Mouse (Mus musculus): ENCODE measurements around the gene Nf1. TPM values are rescaled to one million over a fixed set of nuclear protein-coding genes. Genes with fewer than 3 reads are reported as not detected.

Gene Nf1
- polyA plus RNA-seq, 1 experiment from 2014 or later: 19.6 TPM

DNA sequence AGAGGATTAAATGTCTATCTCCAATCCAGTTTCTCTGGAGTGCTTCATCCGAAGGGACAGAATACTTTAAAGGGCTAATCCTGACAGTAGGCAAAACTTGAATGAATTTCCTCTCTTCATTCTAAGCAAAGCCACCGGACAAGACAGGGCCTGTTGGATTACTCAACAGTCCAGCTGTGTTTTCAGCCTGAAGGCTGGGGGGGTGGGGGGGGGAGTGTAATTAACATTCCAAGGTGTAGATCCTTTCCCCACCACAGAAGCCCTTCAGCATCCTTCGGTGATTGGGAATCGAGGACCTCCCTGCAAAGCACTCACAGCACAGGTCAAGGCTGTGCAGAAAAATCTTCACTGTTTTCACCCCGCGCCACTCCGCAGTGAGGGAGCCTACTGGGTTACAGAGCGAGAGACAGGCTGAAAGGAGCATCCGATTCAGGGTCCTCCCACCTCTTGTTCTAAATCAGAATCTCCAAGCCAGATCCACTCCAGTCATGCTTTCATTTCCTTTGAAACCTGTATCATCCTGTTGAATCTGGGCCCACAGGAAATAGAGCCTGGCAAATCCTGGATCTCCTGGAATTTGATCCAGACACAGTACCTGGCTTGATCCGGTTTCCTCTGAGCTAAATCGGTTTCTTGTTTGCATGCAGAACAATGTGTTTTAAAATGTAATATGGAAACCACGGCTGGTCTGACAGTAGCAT is 15.4 kb upstream of the Nf1 start:
- H3K27ac ChIP-seq (ENCODE audit: low read depth, low read length): no peak overlapping the region
- H3K27me3 ChIP-seq (ENCODE audit: control insufficient read depth, insufficient read depth, low read length): no peaks in the 10 kb centered on the region
- H3K9ac ChIP-seq (replicated peaks; ENCODE audit: low read depth, low read length): no peak overlapping the region
- H3K36me3 ChIP-seq (ENCODE audit: control insufficient read depth, insufficient read depth, low read length): no peaks in the 10 kb centered on the region
- no peak for ATAC-seq (ENCODE audit: low read depth)
- no peaks in the 10 kb centered on the region for H3K4me1 ChIP-seq (ENCODE audit: control insufficient read depth, insufficient read depth, low read length)
- H3K9me3 ChIP-seq (ENCODE audit: control insufficient read depth, low read length): no peaks in the 10 kb centered on the region
- no peak overlapping the region for H3K4me3 ChIP-seq (ENCODE audit: low read depth, low read length)
- H3K4me2 ChIP-seq (ENCODE audit: low read depth, low read length): no peak overlapping the region
- WGBS: 71% methylated on average over 12 of the region's 12 CpGs

DNA sequence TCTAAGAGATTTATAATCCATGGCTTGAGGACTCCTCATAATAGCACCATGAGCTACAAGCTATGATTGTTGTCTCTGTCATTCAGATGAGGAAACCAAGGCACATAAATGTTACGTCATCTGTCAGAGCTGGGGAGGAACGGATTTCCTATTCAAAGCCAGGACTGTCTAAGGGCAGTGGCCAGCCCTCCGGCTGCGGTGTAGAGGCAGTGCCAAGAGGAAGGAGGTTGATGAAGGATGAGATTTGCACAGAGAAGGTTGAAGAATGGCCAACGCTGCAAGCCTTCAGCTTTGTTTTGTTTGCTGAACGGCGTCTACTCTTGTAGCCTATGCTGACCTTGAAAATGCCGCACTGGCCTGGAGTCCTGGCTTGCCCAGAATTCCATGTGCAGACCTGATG is 13.8 kb upstream of the Nf1 start:
- no peak for ATAC-seq (ENCODE audit: low read depth)
- Histone ChIP-seq H3K9ac (replicated peaks; ENCODE audit: low read depth, low read length) (no peak overlapping the region), H3K36me3 (ENCODE audit: control insufficient read depth, insufficient read depth, low read length) (no peaks in the 10 kb centered on the region), H3K9me3 (ENCODE audit: control insufficient read depth, low read length) (no peaks in the 10 kb centered on the region), H3K4me2 (ENCODE audit: low read depth, low read length) (no peak overlapping the region), H3K27me3 (ENCODE audit: control insufficient read depth, insufficient read depth, low read length) (no peaks in the 10 kb centered on the region), H3K4me3 (ENCODE audit: low read depth, low read length) (no peak overlapping the region), H3K27ac (ENCODE audit: low read depth, low read length) (no peak overlapping the region), H3K4me1 (ENCODE audit: control insufficient read depth, insufficient read depth, low read length) (no peaks in the 10 kb centered on the region)
- 91% methylated on average over 8 of the region's 8 CpGs for WGBS

DNA sequence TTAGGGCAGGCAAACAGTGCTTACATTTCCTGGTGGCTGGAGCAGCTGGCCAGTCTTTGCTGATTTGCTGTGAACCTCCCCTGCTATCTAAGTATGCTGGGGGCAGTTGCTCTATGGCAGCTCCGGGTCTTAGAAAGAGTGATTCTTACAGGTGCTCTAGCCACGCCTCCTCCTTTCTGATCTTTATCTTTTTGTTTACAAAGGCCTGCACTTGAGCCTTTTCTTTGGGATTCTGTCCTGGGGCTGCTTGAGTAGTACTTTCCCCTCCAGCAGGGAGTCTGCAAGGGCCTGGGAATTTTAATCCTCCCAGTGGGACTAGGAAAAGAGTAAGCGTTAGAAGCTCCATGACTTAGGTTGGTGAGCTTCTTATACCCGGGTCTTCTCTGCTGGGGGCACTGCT is 12.4 kb upstream of the Nf1 start:
- no peak for ATAC-seq (ENCODE audit: low read depth)
- Histone ChIP-seq H3K4me1 (ENCODE audit: control insufficient read depth, insufficient read depth, low read length) (no peaks in the 10 kb centered on the region), H3K27ac (ENCODE audit: low read depth, low read length) (no peak overlapping the region), H3K9ac (replicated peaks; ENCODE audit: low read depth, low read length) (no peak overlapping the region), H3K4me3 (ENCODE audit: low read depth, low read length) (no peak overlapping the region), H3K4me2 (ENCODE audit: low read depth, low read length) (no peak overlapping the region), H3K36me3 (ENCODE audit: control insufficient read depth, insufficient read depth, low read length) (no peaks in the 10 kb centered on the region), H3K9me3 (ENCODE audit: control insufficient read depth, low read length) (no peaks in the 10 kb centered on the region), H3K27me3 (ENCODE audit: control insufficient read depth, insufficient read depth, low read length) (no peaks in the 10 kb centered on the region)
- 44% methylated on average over 4 of the region's 4 CpGs for WGBS

DNA sequence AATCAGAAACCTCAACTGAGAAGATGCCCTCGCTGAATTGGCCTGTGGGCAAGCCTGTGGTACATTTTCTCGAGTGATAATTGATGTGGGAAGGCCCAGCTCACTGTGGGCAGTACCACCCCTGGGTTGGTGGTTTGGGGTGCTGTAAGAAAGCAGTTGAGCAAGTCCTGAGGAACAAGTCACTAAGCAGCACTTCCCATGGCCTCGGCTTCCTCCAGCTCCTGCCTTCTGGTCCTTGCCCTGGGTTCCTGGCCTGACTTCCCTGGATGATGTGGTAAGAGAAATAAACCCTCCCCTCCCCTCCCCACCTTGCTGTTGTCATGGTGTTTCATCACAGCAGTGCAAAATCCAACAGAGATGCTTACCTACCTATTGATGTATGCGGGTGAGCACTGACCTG is 11.4 kb upstream of the Nf1 start:
- WGBS: 96% methylated on average over 4 of the region's 4 CpGs
- H3K36me3 ChIP-seq (ENCODE audit: control insufficient read depth, insufficient read depth, low read length): no peaks in the 10 kb centered on the region
- H3K27ac ChIP-seq (ENCODE audit: low read depth, low read length): no peak overlapping the region
- H3K9ac ChIP-seq (replicated peaks; ENCODE audit: low read depth, low read length): no peak overlapping the region
- no peak overlapping the region for H3K4me3 ChIP-seq (ENCODE audit: low read depth, low read length)
- ATAC-seq (ENCODE audit: low read depth): no peak
- no peaks in the 10 kb centered on the region for H3K27me3 ChIP-seq (ENCODE audit: control insufficient read depth, insufficient read depth, low read length)
- H3K4me1 ChIP-seq (ENCODE audit: control insufficient read depth, insufficient read depth, low read length): no peaks in the 10 kb centered on the region
- H3K4me2 ChIP-seq (ENCODE audit: low read depth, low read length): no peak overlapping the region
- no peaks in the 10 kb centered on the region for H3K9me3 ChIP-seq (ENCODE audit: control insufficient read depth, low read length)

DNA sequence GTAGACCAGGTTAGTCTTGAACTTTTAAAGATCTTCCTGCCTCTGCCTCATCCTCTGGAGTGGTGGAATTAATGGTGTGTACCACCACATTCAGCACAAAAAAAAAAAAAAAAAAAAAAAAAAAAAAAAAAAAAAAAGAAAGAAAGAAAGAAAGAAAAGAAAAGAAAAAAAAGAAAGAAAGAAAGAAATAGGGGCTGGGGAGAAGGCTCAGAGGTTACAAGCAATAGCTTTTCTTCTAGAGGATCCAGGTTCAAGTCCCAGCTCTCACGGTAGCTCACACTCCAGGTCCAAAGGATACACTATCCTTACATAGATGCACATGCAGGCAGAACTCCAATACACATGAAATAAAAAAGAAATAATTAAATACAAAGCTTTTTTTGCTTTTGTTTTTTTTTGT is 9.9 kb upstream of the Nf1 start:
- Histone ChIP-seq H3K9ac (replicated peaks; ENCODE audit: low read depth, low read length) (no peak overlapping the region), H3K4me1 (ENCODE audit: control insufficient read depth, insufficient read depth, low read length) (no peaks in the 10 kb centered on the region), H3K27ac (ENCODE audit: low read depth, low read length) (no peak overlapping the region), H3K9me3 (ENCODE audit: control insufficient read depth, low read length) (no peaks in the 10 kb centered on the region), H3K27me3 (ENCODE audit: control insufficient read depth, insufficient read depth, low read length) (no peaks in the 10 kb centered on the region), H3K4me3 (ENCODE audit: low read depth, low read length) (no peak overlapping the region), H3K4me2 (ENCODE audit: low read depth, low read length) (no peak overlapping the region), H3K36me3 (ENCODE audit: control insufficient read depth, insufficient read depth, low read length) (no peaks in the 10 kb centered on the region)
- no peak for ATAC-seq (ENCODE audit: low read depth)
- 97% methylated on average over 1 of the region's 1 CpGs for WGBS

DNA sequence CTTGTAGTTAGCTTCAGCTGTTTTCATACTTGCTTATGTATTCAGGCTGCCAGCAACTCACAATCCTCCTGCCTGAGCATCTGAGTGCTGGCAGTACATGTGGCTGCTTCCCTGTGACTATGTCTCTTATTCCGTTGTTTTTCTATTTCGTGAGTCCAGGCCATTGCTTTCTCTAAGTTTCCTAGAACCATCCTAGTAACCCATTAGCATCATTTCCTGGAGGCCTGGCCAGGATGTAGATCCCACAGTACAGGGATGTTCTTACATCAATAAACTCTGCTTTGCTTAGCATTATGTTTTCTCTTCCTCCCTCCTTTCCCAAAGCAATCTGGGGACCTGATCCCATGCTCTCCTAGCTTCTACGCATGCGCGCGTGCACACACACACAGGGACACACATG is 4.4 kb upstream of the Nf1 start:
- H3K9me3 ChIP-seq (ENCODE audit: control insufficient read depth, low read length): no peaks in the 10 kb centered on the region
- no peaks in the 10 kb centered on the region for H3K36me3 ChIP-seq (ENCODE audit: control insufficient read depth, insufficient read depth, low read length)

DNA sequence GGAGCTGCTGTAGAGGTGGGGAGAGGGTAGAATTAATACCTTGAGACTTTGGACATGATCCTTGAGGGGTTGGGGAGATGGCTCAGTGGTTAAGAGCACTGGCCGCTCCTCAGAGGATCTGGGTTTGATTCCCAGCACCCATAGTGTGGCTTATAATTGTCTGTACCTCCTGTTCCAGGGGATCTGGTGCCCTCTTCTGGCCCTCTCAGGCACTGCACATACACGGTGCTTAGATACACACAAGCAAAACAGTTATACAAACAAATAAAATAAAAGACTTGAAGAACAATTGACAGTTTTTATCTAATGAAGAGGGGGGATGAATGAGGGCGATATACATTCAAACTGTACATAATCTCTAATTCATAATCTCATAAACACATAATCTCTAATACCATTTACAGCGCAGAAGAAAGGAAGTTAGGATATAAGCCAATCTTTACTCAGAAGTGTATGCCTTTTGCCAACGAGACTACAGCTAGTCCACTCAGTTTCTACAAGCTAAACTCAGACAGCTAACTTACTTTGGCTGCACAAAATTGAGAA is 2.7 kb upstream of the Nf1 start:
- no peaks in the 10 kb centered on the region for H3K36me3 ChIP-seq (ENCODE audit: control insufficient read depth, insufficient read depth, low read length)
- no peak overlapping the region for H3K4me2 ChIP-seq (ENCODE audit: low read depth, low read length)
- peaks cover 9% of the 10 kb centered on the region; the same call in 1 of the 2 replicates for H3K4me1 ChIP-seq (ENCODE audit: control insufficient read depth, insufficient read depth, low read length)
- H3K9ac ChIP-seq (replicated peaks; ENCODE audit: low read depth, low read length): no peak overlapping the region
- no peak overlapping the region for H3K27ac ChIP-seq (ENCODE audit: low read depth, low read length)
- no peak overlapping the region for H3K4me3 ChIP-seq (ENCODE audit: low read depth, low read length)
- ATAC-seq (ENCODE audit: low read depth): no peak
- no peaks in the 10 kb centered on the region for H3K27me3 ChIP-seq (ENCODE audit: control insufficient read depth, insufficient read depth, low read length)
- WGBS: 92% methylated on average over 5 of the region's 5 CpGs
- H3K9me3 ChIP-seq (ENCODE audit: control insufficient read depth, low read length): no peaks in the 10 kb centered on the region

More for the DNA sequence above, 4.4 kb upstream of the Nf1 start:
- Histone ChIP-seq H3K4me1 (ENCODE audit: control insufficient read depth, insufficient read depth, low read length) (peaks cover 3% of the 10 kb centered on the region; the same call in 1 of the 2 replicates), H3K9ac (replicated peaks; ENCODE audit: low read depth, low read length) (no peak overlapping the region), H3K27me3 (ENCODE audit: control insufficient read depth, insufficient read depth, low read length) (no peaks in the 10 kb centered on the region), H3K27ac (ENCODE audit: low read depth, low read length) (no peak overlapping the region), H3K4me2 (ENCODE audit: low read depth, low read length) (no peak overlapping the region), H3K4me3 (ENCODE audit: low read depth, low read length) (no peak overlapping the region)
- no peak for ATAC-seq (ENCODE audit: low read depth)
- WGBS: 90% methylated on average over 6 of the region's 6 CpGs

DNA sequence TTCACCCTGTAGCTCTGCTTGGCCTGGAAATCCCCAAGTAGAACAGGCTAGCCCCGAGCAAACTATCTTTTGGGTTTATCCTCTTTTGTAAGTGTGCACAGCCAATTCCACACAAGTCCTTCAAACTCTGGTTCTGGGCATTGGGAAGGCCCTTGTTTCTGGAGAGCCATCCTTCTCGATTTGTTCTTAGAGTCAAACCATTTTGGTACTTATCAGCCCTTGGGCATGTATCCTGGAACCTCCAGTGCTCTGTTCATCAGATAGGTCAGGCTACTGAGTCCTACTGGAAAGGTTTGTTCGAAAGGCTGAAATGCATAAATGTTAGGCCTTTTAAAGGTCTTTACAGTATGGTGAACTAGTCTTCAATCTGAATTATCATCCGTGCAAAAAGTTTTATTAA is 872 bp upstream of the Nf1 start:
- Histone ChIP-seq H3K27me3 (ENCODE audit: control insufficient read depth, insufficient read depth, low read length) (no peaks in the 10 kb centered on the region), H3K4me2 (ENCODE audit: low read depth, low read length) (peak overlapping the region; percentile 76), H3K4me1 (ENCODE audit: control insufficient read depth, insufficient read depth, low read length) (peaks cover 9% of the 10 kb centered on the region; the same call in 1 of the 2 replicates), H3K9ac (replicated peaks; ENCODE audit: low read depth, low read length) (peak overlapping the region; percentile 98; the same call in 1 of the 2 replicates), H3K27ac (ENCODE audit: low read depth, low read length) (peak overlapping the region; percentile 93), H3K36me3 (ENCODE audit: control insufficient read depth, insufficient read depth, low read length) (no peaks in the 10 kb centered on the region), H3K4me3 (ENCODE audit: low read depth, low read length) (peak overlapping the region; percentile 89), H3K9me3 (ENCODE audit: control insufficient read depth, low read length) (no peaks in the 10 kb centered on the region)
- ATAC-seq (ENCODE audit: low read depth): no peak
- WGBS: 50% methylated on average over 4 of the region's 4 CpGs
